Mouse (Mus musculus) B cell, adult 62 days (primary cell): ENCODE measurements around the gene Slamf9. TPM values are rescaled to one million over a fixed set of nuclear protein-coding genes. Genes with fewer than 3 reads are reported as not detected.

Experiments used
- total RNA-seq: library from RNA; stranded (reverse); gene quantifications from 4 replicates; pipeline ENCODE4 v1.2.4, GENCODE M21; 2023

Slamf9 gene
- 1.9 to 3.8 TPM (median 3.3 TPM) in 4 replicates for total RNA-seq

DNA sequence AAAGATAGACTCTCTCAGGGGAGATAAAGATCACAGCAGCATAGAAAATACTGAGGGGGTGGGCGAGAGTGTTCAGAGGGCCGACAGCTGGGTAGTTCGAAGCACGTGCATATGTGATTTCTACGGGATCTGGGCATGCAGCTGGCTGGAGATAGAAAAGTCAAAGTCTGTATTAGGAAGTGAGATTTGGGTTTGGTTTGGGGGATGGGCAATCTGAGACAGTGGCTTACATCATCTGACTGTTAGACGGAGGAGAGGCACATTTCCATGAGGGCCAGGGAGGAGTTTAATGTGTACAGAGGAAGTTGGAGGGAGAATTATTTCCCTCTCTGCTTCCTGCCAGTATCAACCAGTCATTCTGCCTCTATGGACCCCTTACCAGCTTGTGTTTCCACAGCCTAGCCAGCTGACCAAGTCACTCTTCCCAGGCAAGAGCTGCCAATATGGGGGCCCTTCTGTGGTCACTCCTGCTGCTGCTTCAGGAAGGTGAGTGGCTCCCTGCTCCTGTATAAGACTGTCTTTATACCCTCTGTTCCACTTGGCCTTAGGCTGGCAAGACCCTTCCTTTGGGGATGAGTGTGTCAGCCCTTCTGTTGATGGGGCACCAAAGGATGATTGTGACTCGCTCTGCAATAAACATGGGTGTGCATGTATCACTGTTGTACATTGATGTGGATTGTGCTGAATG is at the start of gene Slamf9:
Gene Slamf9, plus strand, starts transcription at position 305 of the 688 bp plus-strand sequence.

DNA sequence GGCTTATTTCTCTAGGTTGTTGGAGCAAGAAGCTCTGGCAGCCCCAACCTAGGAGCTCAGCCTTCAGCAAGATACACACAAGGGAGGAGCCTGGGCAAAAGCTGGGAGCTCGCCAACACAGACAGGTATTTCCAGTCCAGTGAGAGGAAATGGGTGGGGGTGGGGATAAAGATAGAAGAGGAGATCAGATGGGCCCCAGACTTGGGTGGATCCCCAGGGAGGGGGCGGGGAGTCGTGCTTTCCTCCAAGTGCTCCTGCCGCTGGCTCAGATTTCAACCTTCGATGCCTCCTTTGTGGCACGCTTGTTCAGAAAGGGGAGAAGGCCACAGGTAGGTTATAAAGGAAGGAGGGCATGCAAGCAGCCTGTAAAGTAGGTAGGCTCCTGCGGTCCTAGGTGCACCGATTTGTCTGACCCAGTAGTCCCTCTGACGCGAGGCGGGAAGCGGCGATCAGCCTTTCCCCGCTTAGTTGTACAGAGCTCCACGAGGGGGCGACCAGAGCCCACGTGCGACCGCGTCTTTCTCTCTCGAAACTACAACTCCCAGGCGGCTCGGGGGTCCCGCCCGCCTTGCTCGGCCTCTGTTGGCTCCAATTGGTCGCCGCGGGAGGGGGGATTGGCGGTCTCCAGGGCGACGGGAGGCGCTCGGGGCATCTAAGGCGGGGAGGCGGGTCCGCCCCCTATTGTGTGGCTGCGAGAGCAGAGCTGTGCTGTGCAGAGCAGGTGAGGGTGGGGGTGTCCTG is 6.6 kb downstream of the Slamf9 start, which contains the start of gene Igsf9:
Gene Igsf9, plus strand, starts transcription at position 249 of the 741 bp plus-strand sequence.

DNA sequence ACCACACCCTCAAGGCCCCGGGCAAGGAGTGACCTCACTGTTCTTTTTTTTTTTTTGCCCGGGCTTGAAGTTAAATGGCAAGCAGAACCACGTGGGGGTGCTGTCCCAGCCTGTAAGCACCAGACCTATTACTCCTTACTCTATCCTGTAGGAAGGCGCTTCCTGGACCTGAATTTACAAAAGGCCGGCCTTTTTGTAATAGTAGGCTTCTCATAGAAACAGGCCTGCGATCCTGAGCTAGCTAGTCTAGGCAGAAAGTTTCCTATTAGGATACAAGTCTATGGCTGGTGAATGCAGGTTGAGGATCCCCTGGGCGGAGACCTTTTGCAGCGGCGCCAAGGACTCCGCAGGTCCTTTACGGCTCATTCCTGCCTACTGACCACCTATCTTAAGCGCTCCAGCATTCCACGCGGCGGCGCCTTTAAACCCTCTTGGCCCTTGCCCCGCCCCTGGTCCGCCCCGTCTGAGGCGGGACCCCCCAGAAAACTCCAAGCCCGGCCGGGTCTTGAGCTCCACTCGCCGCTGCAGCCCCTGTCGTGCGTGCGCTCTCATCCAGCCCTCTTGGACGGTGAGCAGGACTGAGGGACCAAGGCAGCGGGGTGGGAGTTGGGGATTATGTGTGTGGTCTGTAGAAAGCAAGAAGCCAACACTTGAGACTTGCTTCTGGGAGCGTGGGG is 24.7 kb downstream of the Slamf9 start, which contains the start of gene Tagln2:
Gene Tagln2, plus strand, starts transcription at position 283 of the 677 bp plus-strand sequence.

DNA sequence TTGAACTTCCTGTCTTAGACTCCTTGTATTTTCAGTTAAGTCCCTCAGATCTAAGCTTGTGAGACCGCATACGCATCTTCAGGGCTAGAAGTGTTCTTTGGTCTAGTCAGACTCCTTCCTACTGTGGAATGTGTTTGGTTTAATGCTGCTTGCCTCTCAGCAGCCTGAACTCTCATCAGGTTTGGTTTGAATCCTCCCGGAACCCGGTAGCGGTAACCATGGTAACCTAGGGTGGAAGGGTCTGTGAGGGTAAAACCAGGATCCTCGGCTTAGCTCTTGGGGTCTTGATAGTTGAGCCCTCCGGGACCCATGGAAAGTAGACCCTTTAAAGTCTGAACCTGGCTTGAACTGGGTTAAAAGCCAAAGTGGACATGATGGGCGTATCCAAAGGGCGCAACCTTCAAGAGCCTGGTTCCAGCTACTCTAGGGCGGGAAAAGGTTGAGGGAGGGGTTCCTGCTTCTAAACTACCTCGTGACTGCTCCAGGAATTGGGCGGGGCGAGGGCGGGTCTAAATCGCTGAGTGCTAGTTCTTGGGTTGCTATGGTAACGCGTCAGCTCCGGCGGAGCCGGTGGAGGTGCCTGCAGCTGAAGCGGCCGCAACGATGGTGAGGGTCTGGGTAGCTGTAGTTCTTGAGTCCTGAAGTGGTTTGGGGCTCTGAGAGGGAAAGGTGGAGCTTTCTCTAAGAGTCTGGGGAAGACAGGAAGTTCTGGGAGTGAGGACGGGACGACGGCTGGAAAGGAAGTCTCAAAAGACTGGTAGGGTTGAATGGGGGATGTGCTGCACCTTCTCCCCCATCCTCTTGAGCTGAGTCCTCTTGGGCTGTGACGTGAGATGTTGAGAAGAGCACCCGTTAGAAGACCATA is 45.6 kb downstream of the Slamf9 start, which contains the start of gene Cfap45:
Gene Cfap45, plus strand, starts transcription at position 226 of the 865 bp plus-strand sequence.

Other genes starting within 250 kb of the Slamf9 start
- not detected in 4 replicates for gene Atp1a4, start 216.9 kb upstream of the Slamf9 start, total RNA-seq
- 22.6 to 31.4 TPM (median 27.2 TPM) in 4 replicates for gene Igsf8, start 213.7 kb upstream of the Slamf9 start, total RNA-seq
- gene Atp1a2, start 177.3 kb upstream of the Slamf9 start, total RNA-seq = not detected in 4 replicates
- gene Kcnj9, start 146.0 kb upstream of the Slamf9 start, total RNA-seq = 0.15 TPM in 2 of 4 replicates, not detected in the others
- 0.94 to 1.5 TPM (median 1.2 TPM) in 4 replicates for gene Kcnj10, start 134.1 kb upstream of the Slamf9 start, total RNA-seq
- gene Pigm, start 98.8 kb upstream of the Slamf9 start, total RNA-seq = 26.4 to 30.1 TPM (median 29.0 TPM) in 4 replicates
- 8.5 to 13.2 TPM (median 11.4 TPM) in 4 replicates for gene Igsf9, start 6.4 kb downstream of the Slamf9 start, total RNA-seq
- 126 to 136 TPM (median 128 TPM) in 4 replicates for gene Tagln2, start 24.7 kb downstream of the Slamf9 start, total RNA-seq
- gene Cfap45, start 45.4 kb downstream of the Slamf9 start, total RNA-seq = 2.4 to 4.8 TPM (median 3.6 TPM) in 4 replicates
- not detected in 4 replicates for gene Vsig8, start 80.6 kb downstream of the Slamf9 start, total RNA-seq
- gene Slamf8, start 115.2 kb downstream of the Slamf9 start, total RNA-seq = 0.66 TPM in 1 of 4 replicates, not detected in the others
- gene Fcrl6, start 127.2 kb downstream of the Slamf9 start, total RNA-seq = not detected in 4 replicates
- 0.83 to 1.1 TPM (median 0.91 TPM) in 3 of 4 replicates, not detected in the other for gene Dusp23, start 157.6 kb downstream of the Slamf9 start, total RNA-seq
- gene Crp, start 222.7 kb downstream of the Slamf9 start, total RNA-seq = not detected in 4 replicates